Mouse (Mus musculus): ENCODE results near the gene Sh3pxd2a.

GRCm38 (mm10) chr19:47382268-47382667 lies 81.9 kb downstream of the Sh3pxd2a start:
- TF ChIP-seq EP300 (IDR thresholded peaks at IDR 0.05; ENCODE audit: low read depth in 1 of 2, low read length in 2 of 2) (no peak), USF2 (IDR thresholded peaks at IDR 0.05; ENCODE audit: borderline replicate concordance in 1 of 2, insufficient read depth in 1 of 2, low read depth in 1 of 2, low read length in 2 of 2) (no peak)
